ENCODE assay signal across 8 mouse cellular contexts in genomic region chr7:126799050-126799467, GRCm38 (mm10). TPM values are rescaled to one million over a fixed set of nuclear protein-coding genes. Genes with fewer than 3 reads are reported as not detected.
DNase-seq lines count a peak whose midpoint lies in the region; ATAC-seq and TF ChIP-seq lines count a peak whose summit lies in the region.

No protein-coding gene starts in this region.

- H3K79me2 ChIP-seq in liver, adult 2 months (ENCODE audit: control insufficient read depth, insufficient read depth, low read length) = peaks cover 3% of the 10 kb centered on the region; the same call in 1 of the 2 replicates
- peaks cover 28% of the 10 kb centered on the region for H3K79me2 ChIP-seq in myocyte (ENCODE audit: control insufficient read depth, insufficient read depth)

- peak overlapping the region; percentile 64 for H3ac ChIP-seq in myocyte (ENCODE audit: control insufficient read depth, insufficient read length)

- TF ChIP-seq POLR2A in bone marrow macrophage, adult 2 months (IDR thresholded peaks at IDR 0.05; ENCODE audit: borderline replicate concordance, low read depth, low read length) = peak; percentile 59; the same call in 1 of the 2 replicates
- TF ChIP-seq POLR2A in embryonic fibroblast, embryonic 13.5 days (IDR thresholded peaks at IDR 0.05; ENCODE audit: low read depth, low read length) = peak; percentile 100
- TF ChIP-seq POLR2A in liver, adult 2 months (IDR thresholded peaks at IDR 0.05; ENCODE audit: extremely low read depth, insufficient read depth, low read length) = peak; percentile 98
- peak; percentile 99 for TF ChIP-seq POLR2A in myocyte (IDR thresholded peaks at IDR 0.05; ENCODE audit: insufficient read length, low read depth)

- no peaks in the 10 kb centered on the region for H3K27me3 ChIP-seq in heart, embryonic 11.5 days (ENCODE audit: control insufficient read depth, insufficient read depth, low read length)
- H3K27me3 ChIP-seq in kidney, embryonic 16.5 days (ENCODE audit: insufficient read depth, low read length) = no peaks in the 10 kb centered on the region
- H3K27me3 ChIP-seq in liver, adult 2 months (ENCODE audit: control insufficient read depth, insufficient read depth, low read length) = no peaks in the 10 kb centered on the region
- H3K27me3 ChIP-seq in myocyte (ENCODE audit: control insufficient read depth, insufficient read depth, insufficient read length) = no peaks in the 10 kb centered on the region
- H3K27me3 ChIP-seq in splenic B cell, adult 2 months (ENCODE audit: control insufficient read depth, insufficient read depth, low read length, poor library complexity, severe bottlenecking) = no peaks in the 10 kb centered on the region

- peak overlapping the region; percentile 92 for H3K9ac ChIP-seq in heart, embryonic 11.5 days (ENCODE audit: low read depth, low read length)
- H3K9ac ChIP-seq in kidney, embryonic 16.5 days (replicated peaks; ENCODE audit: low read length) = peak overlapping the region; percentile 91
- peak overlapping the region; percentile 89 for H3K9ac ChIP-seq in liver, adult 2 months (ENCODE audit: low read depth, low read length)

- WGBS in heart, embryonic 11.5 days (ENCODE audit: insufficient replicate concordance) = under 1% methylated on average over 33 of the region's 36 CpGs
- under 1% methylated on average over 30 of the region's 36 CpGs for WGBS in kidney, embryonic 16.5 days
- WGBS in liver, adult 2 months = 0% methylated on average over 36 of the region's 36 CpGs

- H3K4me2 ChIP-seq in heart, embryonic 11.5 days = peak overlapping the region; percentile 77
- H3K4me2 ChIP-seq in kidney, embryonic 16.5 days (replicated peaks; ENCODE audit: low read depth, low read length) = peak overlapping the region; percentile 81
- H3K4me2 ChIP-seq in myocyte (ENCODE audit: low read depth) = peak overlapping the region; percentile 96

- H3K4me1 ChIP-seq in bone marrow macrophage, adult 2 months (ENCODE audit: control insufficient read depth, insufficient read depth, low read length) = peaks cover 42% of the 10 kb centered on the region
- no peaks in the 10 kb centered on the region; the same call in 1 of the 2 replicates for H3K4me1 ChIP-seq in embryonic fibroblast, embryonic 13.5 days (ENCODE audit: control insufficient read depth, insufficient read depth, low read length)
- peaks cover 25% of the 10 kb centered on the region for H3K4me1 ChIP-seq in heart, embryonic 11.5 days (ENCODE audit: control insufficient read depth, insufficient read depth, low read length)
- H3K4me1 ChIP-seq in kidney, embryonic 16.5 days (ENCODE audit: insufficient read depth, low read length) = peaks cover 40% of the 10 kb centered on the region
- H3K4me1 ChIP-seq in liver, adult 2 months (ENCODE audit: control insufficient read depth, insufficient read depth, low read length) = 0 out of 2 replicates have a peak, but pooled peaks cover 3% of the 10 kb centered on the region

- H3K9me3 ChIP-seq in heart, embryonic 11.5 days (replicated peaks; ENCODE audit: control insufficient read depth, low read length) = no peaks in the 10 kb centered on the region
- no peaks in the 10 kb centered on the region for H3K9me3 ChIP-seq in kidney, embryonic 16.5 days (ENCODE audit: low read length)

- DNase-seq in A20 (ENCODE audit: low read depth, low spot score) = peak; percentile 99
- peak; percentile 91 for DNase-seq in liver, adult 2 months (ENCODE audit: extremely low read depth, low read depth, low spot score)
- peak; percentile 97 for DNase-seq in splenic B cell, adult 2 months (ENCODE audit: low read depth, low spot score)

- peak; percentile 92 for ATAC-seq in heart, embryonic 11.5 days (replicated peaks; ENCODE audit: insufficient number of reproducible peaks, low FRiP score, low TSS enrichment)
- peak; percentile 96 for ATAC-seq in kidney, embryonic 16.5 days (ENCODE audit: low FRiP score, low TSS enrichment)

- no peak for TF ChIP-seq CTCF in bone marrow macrophage, adult 2 months (IDR thresholded peaks at IDR 0.05; ENCODE audit: low read depth, low read length)
- no peak for TF ChIP-seq CTCF in embryonic fibroblast, embryonic 13.5 days (IDR thresholded peaks at IDR 0.05; ENCODE audit: borderline replicate concordance, insufficient read depth, low read length)
- TF ChIP-seq CTCF in liver, adult 2 months (IDR thresholded peaks at IDR 0.05; ENCODE audit: low read depth, low read length) = 0 out of 2 replicates have a peak, but pooled peaks have one; percentile 24

- peak overlapping the region; percentile 74 for H3K4me3 ChIP-seq in bone marrow macrophage, adult 2 months (ENCODE audit: insufficient read depth, low read length)
- H3K4me3 ChIP-seq in embryonic fibroblast, embryonic 13.5 days (ENCODE audit: insufficient read depth, low read length) = peak overlapping the region; percentile 71
- peak overlapping the region; percentile 90 for H3K4me3 ChIP-seq in heart, embryonic 11.5 days (ENCODE audit: low read depth, low read length)
- H3K4me3 ChIP-seq in kidney, embryonic 16.5 days (ENCODE audit: low read length) = peak overlapping the region; percentile 89
- peak overlapping the region; percentile 75 for H3K4me3 ChIP-seq in liver, adult 2 months (ENCODE audit: insufficient read depth, low read depth, low read length)
- H3K4me3 ChIP-seq in myocyte = peak overlapping the region; percentile 89

- H3K36me3 ChIP-seq in heart, embryonic 11.5 days (ENCODE audit: control insufficient read depth, insufficient read depth, low read length) = peaks cover 22% of the 10 kb centered on the region
- peaks cover 33% of the 10 kb centered on the region for H3K36me3 ChIP-seq in kidney, embryonic 16.5 days (ENCODE audit: insufficient read depth, low read length)
- peaks cover 17% of the 10 kb centered on the region for H3K36me3 ChIP-seq in liver, adult 2 months (ENCODE audit: control insufficient read depth, insufficient read depth, low read length)
- peaks cover 30% of the 10 kb centered on the region for H3K36me3 ChIP-seq in myocyte (ENCODE audit: control insufficient read depth, insufficient read depth)
- peaks cover 6% of the 10 kb centered on the region for H3K36me3 ChIP-seq in splenic B cell, adult 2 months (ENCODE audit: control insufficient read depth, insufficient read depth, low read length, poor library complexity, severe bottlenecking)

- peak overlapping the region; percentile 89 for H3K27ac ChIP-seq in bone marrow macrophage, adult 2 months (ENCODE audit: insufficient read depth, low read depth, low read length)
- peak overlapping the region; percentile 88 for H3K27ac ChIP-seq in embryonic fibroblast, embryonic 13.5 days (ENCODE audit: insufficient read depth, low read length)
- H3K27ac ChIP-seq in heart, embryonic 11.5 days (ENCODE audit: low read depth, low read length) = peak overlapping the region; percentile 99
- H3K27ac ChIP-seq in kidney, embryonic 16.5 days (ENCODE audit: low read length) = peak overlapping the region; percentile 97
- H3K27ac ChIP-seq in liver, adult 2 months (replicated peaks; ENCODE audit: insufficient read depth, low read depth, low read length) = peak overlapping the region; percentile 82

RNA-seq across cellular contexts. Expression of gene Fam57b, which starts 1.6 kb away (rescaled TPM):
- polyA plus RNA-seq in bone marrow macrophage, adult 2 months (2012; ENCODE audit: insufficient read depth, insufficient read length, missing spikeins) = 0.74 and 0.85 TPM in 2 replicates
- polyA plus RNA-seq in embryonic fibroblast, embryonic 13.5 days (2011; ENCODE audit: insufficient read length, low read depth, missing spikeins) = 0.37 and 1.2 TPM in 2 replicates
- 0.40 and 0.41 TPM in 2 replicates for polyA plus RNA-seq in heart, embryonic 11.5 days (2014; fragmentation: Nextera tagmentation; extraction: Ambion mirVana)
- 0.19 and 0.52 TPM in 2 replicates for polyA plus RNA-seq in kidney, embryonic 16.5 days (2015; fragmentation: Nextera tagmentation; extraction: Ambion mirVana)
- not detected in 2 replicates for total RNA-seq in liver, adult 2 months (2014; rRNA removed)
- polyA plus RNA-seq in liver, adult 2 months (2012; rRNA removed) = 0.06 and 0.44 TPM in 2 replicates
- 0.94 TPM for polyA plus RNA-seq in myocyte (2012; fragmentation: generic; extraction: Trizol)

RNA-seq across cellular contexts. Expression of gene Ppp4c, which starts 6.8 kb away (rescaled TPM):
- polyA plus RNA-seq in bone marrow macrophage, adult 2 months (2012; ENCODE audit: insufficient read depth, insufficient read length, missing spikeins) = 153 and 164 TPM in 2 replicates
- 106 and 118 TPM in 2 replicates for polyA plus RNA-seq in embryonic fibroblast, embryonic 13.5 days (2011; ENCODE audit: insufficient read length, low read depth, missing spikeins)
- 204 and 213 TPM in 2 replicates for polyA plus RNA-seq in heart, embryonic 11.5 days (2014; fragmentation: Nextera tagmentation; extraction: Ambion mirVana)
- 267 and 271 TPM in 2 replicates for polyA plus RNA-seq in kidney, embryonic 16.5 days (2015; fragmentation: Nextera tagmentation; extraction: Ambion mirVana)
- total RNA-seq in liver, adult 2 months (2014; rRNA removed) = 45.8 and 52.8 TPM in 2 replicates
- 81.2 and 97.2 TPM in 2 replicates for polyA plus RNA-seq in liver, adult 2 months (2012; rRNA removed)
- 113 TPM for polyA plus RNA-seq in myocyte (2012; fragmentation: generic; extraction: Trizol)

RNA-seq across cellular contexts. Expression of gene Tbx6, which starts 17.8 kb away (rescaled TPM):
- 1.9 and 2.8 TPM in 2 replicates for polyA plus RNA-seq in bone marrow macrophage, adult 2 months (2012; ENCODE audit: insufficient read depth, insufficient read length, missing spikeins)
- polyA plus RNA-seq in embryonic fibroblast, embryonic 13.5 days (2011; ENCODE audit: insufficient read length, low read depth, missing spikeins) = 0.49 TPM in 1 of 2 replicates, not detected in the other
- polyA plus RNA-seq in heart, embryonic 11.5 days (2014; fragmentation: Nextera tagmentation; extraction: Ambion mirVana) = 0.31 and 0.45 TPM in 2 replicates
- polyA plus RNA-seq in kidney, embryonic 16.5 days (2015; fragmentation: Nextera tagmentation; extraction: Ambion mirVana) = 0.29 and 0.78 TPM in 2 replicates
- total RNA-seq in liver, adult 2 months (2014; rRNA removed) = 0.13 and 0.18 TPM in 2 replicates
- polyA plus RNA-seq in liver, adult 2 months (2012; rRNA removed) = 0.71 and 1.1 TPM in 2 replicates
- 0.23 TPM for polyA plus RNA-seq in myocyte (2012; fragmentation: generic; extraction: Trizol)

RNA-seq across cellular contexts. Expression of gene Ypel3, which starts 22.3 kb away (rescaled TPM):
- 392 and 412 TPM in 2 replicates for polyA plus RNA-seq in bone marrow macrophage, adult 2 months (2012; ENCODE audit: insufficient read depth, insufficient read length, missing spikeins)
- 58.8 and 62.2 TPM in 2 replicates for polyA plus RNA-seq in embryonic fibroblast, embryonic 13.5 days (2011; ENCODE audit: insufficient read length, low read depth, missing spikeins)
- 79.6 and 84.9 TPM in 2 replicates for polyA plus RNA-seq in heart, embryonic 11.5 days (2014; fragmentation: Nextera tagmentation; extraction: Ambion mirVana)
- 95.8 and 101 TPM in 2 replicates for polyA plus RNA-seq in kidney, embryonic 16.5 days (2015; fragmentation: Nextera tagmentation; extraction: Ambion mirVana)
- 26.4 and 35.2 TPM in 2 replicates for total RNA-seq in liver, adult 2 months (2014; rRNA removed)
- polyA plus RNA-seq in liver, adult 2 months (2012; rRNA removed) = 119 and 144 TPM in 2 replicates
- 82.2 TPM for polyA plus RNA-seq in myocyte (2012; fragmentation: generic; extraction: Trizol)

RNA-seq across cellular contexts. Expression of gene 4930451I11Rik, which starts 32.4 kb away (rescaled TPM):
- polyA plus RNA-seq in bone marrow macrophage, adult 2 months (2012; ENCODE audit: insufficient read depth, insufficient read length, missing spikeins) = not detected in 2 replicates
- polyA plus RNA-seq in embryonic fibroblast, embryonic 13.5 days (2011; ENCODE audit: insufficient read length, low read depth, missing spikeins) = not detected in 2 replicates
- not detected in 2 replicates for polyA plus RNA-seq in heart, embryonic 11.5 days (2014; fragmentation: Nextera tagmentation; extraction: Ambion mirVana)
- not detected in 2 replicates for polyA plus RNA-seq in kidney, embryonic 16.5 days (2015; fragmentation: Nextera tagmentation; extraction: Ambion mirVana)
- total RNA-seq in liver, adult 2 months (2014; rRNA removed) = not detected in 2 replicates
- not detected in 2 replicates for polyA plus RNA-seq in liver, adult 2 months (2012; rRNA removed)
- polyA plus RNA-seq in myocyte (2012; fragmentation: generic; extraction: Trizol) = not detected

Comparison
In these comparisons a context has a peak if more than half of its experiments do, and no peak if none do; other contexts are left out.
1. Peak in every context shown above with its lines: DNase-seq, ATAC-seq, H3K4me3 ChIP-seq and H3K27ac ChIP-seq.